Mouse (Mus musculus): ENCODE data around the gene Ptpru.
A peak's percentile ranks its signal among the peaks of the same experiment; 100 is the strongest.
"Not testable (repeated sequence)": the region's sequence is repeated elsewhere in the genome, so short reads cannot be mapped to it uniquely, and the experiment has no call there.

Ptpru gene

GRCm38 (mm10) chr4:131833971-131834609 is 4.0 kb downstream of the Ptpru start:
- DNase-seq, result no peak

- DNase-seq, result no peak
Observed at GRCm38 (mm10) chr4:131832759-131833407, 5.2 kb downstream of the Ptpru start.

GRCm38 (mm10) chr4:131831546-131832045 is 6.5 kb downstream of the Ptpru start:
- no peak for DNase-seq

- DNase-seq, result no peak
Observed at GRCm38 (mm10) chr4:131829123-131829522, 9.0 kb downstream of the Ptpru start.

- no peak for DNase-seq
Observed at GRCm38 (mm10) chr4:131826905-131827304, 11.2 kb downstream of the Ptpru start.

GRCm38 (mm10) chr4:131825830-131826229 is 12.3 kb downstream of the Ptpru start:
- DNase-seq, result no peak

GRCm38 (mm10) chr4:131824939-131825338 is 13.1 kb downstream of the Ptpru start:
- DNase-seq, result no peak

GRCm38 (mm10) chr4:131822583-131822982 is 15.5 kb downstream of the Ptpru start:
- no peak for DNase-seq

GRCm38 (mm10) chr4:131821161-131821731 is 16.8 kb downstream of the Ptpru start:
- no peak for DNase-seq

- no peak for DNase-seq
Observed at GRCm38 (mm10) chr4:131818926-131819325, 19.2 kb downstream of the Ptpru start.

- no peak for DNase-seq
Observed at GRCm38 (mm10) chr4:131815774-131816173, 22.3 kb downstream of the Ptpru start.

- DNase-seq, result no peak
Observed at GRCm38 (mm10) chr4:131814869-131815268, 23.2 kb downstream of the Ptpru start.

- DNase-seq, result no peak
Observed at GRCm38 (mm10) chr4:131813798-131814197, 24.3 kb downstream of the Ptpru start.

- DNase-seq, result no peak
Observed at GRCm38 (mm10) chr4:131812458-131812857, 25.6 kb downstream of the Ptpru start.

GRCm38 (mm10) chr4:131805255-131805654 is 32.8 kb downstream of the Ptpru start:
- DNase-seq, result no peak

- not testable (repeated sequence) for DNase-seq
Observed at GRCm38 (mm10) chr4:131804732-131805131, 33.4 kb downstream of the Ptpru start.

- no peak for DNase-seq
Observed at GRCm38 (mm10) chr4:131803846-131804245, 34.2 kb downstream of the Ptpru start.

GRCm38 (mm10) chr4:131798968-131799367 is 39.1 kb downstream of the Ptpru start:
- no peak for DNase-seq

GRCm38 (mm10) chr4:131797920-131798319 is 40.2 kb downstream of the Ptpru start:
- no peak for DNase-seq

- DNase-seq, result no peak
Observed at GRCm38 (mm10) chr4:131797483-131797882, 40.6 kb downstream of the Ptpru start.

- DNase-seq, result no peak
Observed at GRCm38 (mm10) chr4:131796312-131797080, 41.6 kb downstream of the Ptpru start.

- no peak for DNase-seq
Observed at GRCm38 (mm10) chr4:131786800-131787199, 51.3 kb downstream of the Ptpru start.

- DNase-seq, result peak; percentile 43
Observed at GRCm38 (mm10) chr4:131784034-131784433, 54.1 kb downstream of the Ptpru start.
